Mouse (Mus musculus): ENCODE data around the gene Mest. TPM values are rescaled to one million over a fixed set of nuclear protein-coding genes. Genes with fewer than 3 reads are reported as not detected.

Mest gene
- polyA plus RNA-seq, 1 experiment from 2014 or later = 156 TPM

DNA sequence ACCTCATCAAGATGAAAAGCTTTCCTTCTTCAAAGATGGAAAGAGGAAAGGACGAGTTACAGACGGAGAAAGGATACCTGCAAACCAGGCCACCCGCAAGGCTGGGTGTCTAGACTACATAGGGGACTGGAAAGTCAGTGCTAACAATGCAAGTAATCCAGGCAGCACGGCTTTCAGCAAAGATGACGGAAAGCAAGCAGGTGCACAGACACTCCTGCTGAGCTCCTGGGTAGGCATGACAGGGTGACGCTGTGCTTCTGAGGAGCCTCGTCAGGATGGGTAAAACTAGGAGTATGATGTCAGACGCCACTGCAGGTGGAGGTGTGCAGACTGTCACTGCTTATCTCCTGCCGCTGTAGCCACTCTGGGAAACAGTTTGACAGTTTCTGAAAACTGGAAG lies 45.8 kb upstream of the Mest start:
- TF ChIP-seq EP300 (optimal IDR thresholded peaks at IDR 0.05) = no peak
- no peak for TF ChIP-seq CTCF (IDR thresholded peaks at IDR 0.05; ENCODE audit: low read depth)
- Histone ChIP-seq H3K27me3 (ENCODE audit: control insufficient read depth, insufficient read depth, low read length) (no peaks in the 10 kb centered on the region), H3K36me3 (ENCODE audit: control insufficient read depth, insufficient read depth, low read length) (no peaks in the 10 kb centered on the region), H3K9me3 (ENCODE audit: control insufficient read depth, low read length) (no peaks in the 10 kb centered on the region), H3K9ac (ENCODE audit: low read length) (no peak overlapping the region), H3K4me1 (replicated peaks; ENCODE audit: control insufficient read depth, insufficient read depth) (peaks cover 5% of the 10 kb centered on the region; the same call in 1 of the 2 replicates), H3K4me3 (ENCODE audit: low read depth, low read length) (no peak overlapping the region), H3K4me2 (replicated peaks; ENCODE audit: low read depth) (no peak overlapping the region), H3K27ac (replicated peaks) (no peak overlapping the region)
- 87% methylated on average over 9 of the region's 9 CpGs for WGBS
- ATAC-seq (ENCODE audit: low FRiP score, low TSS enrichment) (no peak), DNase-seq (ENCODE audit: low spot score) (no peak)

DNA sequence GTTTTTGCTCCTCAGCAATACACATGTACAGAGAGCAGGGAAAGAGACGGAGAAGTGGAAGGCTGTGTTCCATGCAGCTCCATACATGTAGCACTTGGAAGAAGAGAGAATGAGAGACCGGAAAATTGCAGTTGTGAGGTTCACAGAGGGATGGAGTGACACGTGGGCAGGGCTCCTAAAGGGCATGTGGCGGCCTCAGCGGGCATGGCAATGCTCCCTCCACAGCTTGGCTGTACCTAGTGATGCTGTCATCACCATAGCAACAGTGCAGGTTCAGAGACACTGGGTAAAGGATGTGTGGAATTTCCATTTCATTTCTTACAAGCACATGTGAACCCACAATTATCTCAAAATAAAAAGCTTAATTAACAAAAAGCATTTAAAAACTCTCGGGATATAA lies 44.9 kb upstream of the Mest start:
- H3K27ac ChIP-seq (replicated peaks) = no peak overlapping the region
- 86% methylated on average over 6 of the region's 6 CpGs for WGBS
- H3K9me3 ChIP-seq (ENCODE audit: control insufficient read depth, low read length) = no peaks in the 10 kb centered on the region
- H3K4me1 ChIP-seq (replicated peaks; ENCODE audit: control insufficient read depth, insufficient read depth) = peaks cover 5% of the 10 kb centered on the region; the same call in 1 of the 2 replicates
- H3K27me3 ChIP-seq (ENCODE audit: control insufficient read depth, insufficient read depth, low read length) = no peaks in the 10 kb centered on the region
- ATAC-seq (ENCODE audit: low FRiP score, low TSS enrichment) (no peak), DNase-seq (ENCODE audit: low spot score) (no peak)
- TF ChIP-seq CTCF (IDR thresholded peaks at IDR 0.05; ENCODE audit: low read depth) (no peak), EP300 (optimal IDR thresholded peaks at IDR 0.05) (no peak)
- H3K4me3 ChIP-seq (ENCODE audit: low read depth, low read length) = no peak overlapping the region
- H3K4me2 ChIP-seq (replicated peaks; ENCODE audit: low read depth) = no peak overlapping the region
- H3K9ac ChIP-seq (ENCODE audit: low read length) = no peak overlapping the region
- H3K36me3 ChIP-seq (ENCODE audit: control insufficient read depth, insufficient read depth, low read length) = no peaks in the 10 kb centered on the region

DNA sequence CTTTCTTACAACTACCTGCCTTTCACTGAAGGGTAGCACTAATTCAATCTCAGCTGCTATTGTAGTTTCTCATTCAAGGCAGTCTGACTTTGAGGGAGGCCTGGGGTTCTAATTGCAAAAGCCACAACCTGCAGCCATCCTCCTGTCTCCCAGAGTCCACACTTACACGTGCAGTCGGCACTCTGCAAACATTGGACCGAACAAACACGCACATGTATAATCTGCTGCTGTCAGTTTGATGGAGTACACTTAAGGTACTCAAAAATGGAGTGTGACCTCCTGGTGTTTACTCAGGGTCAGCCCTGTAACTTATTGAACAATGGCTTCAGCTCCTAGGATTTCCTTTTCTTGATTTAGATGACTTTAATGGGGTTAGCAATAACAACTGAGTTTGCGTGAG lies 43.8 kb upstream of the Mest start:
- Histone ChIP-seq H3K4me2 (replicated peaks; ENCODE audit: low read depth) (no peak overlapping the region), H3K4me3 (ENCODE audit: low read depth, low read length) (no peak overlapping the region), H3K4me1 (replicated peaks; ENCODE audit: control insufficient read depth, insufficient read depth) (peaks cover 5% of the 10 kb centered on the region; the same call in 1 of the 2 replicates), H3K27ac (replicated peaks) (no peak overlapping the region), H3K9me3 (ENCODE audit: control insufficient read depth, low read length) (no peaks in the 10 kb centered on the region), H3K27me3 (ENCODE audit: control insufficient read depth, insufficient read depth, low read length) (no peaks in the 10 kb centered on the region), H3K9ac (ENCODE audit: low read length) (no peak overlapping the region), H3K36me3 (ENCODE audit: control insufficient read depth, insufficient read depth, low read length) (no peaks in the 10 kb centered on the region)
- TF ChIP-seq CTCF (IDR thresholded peaks at IDR 0.05; ENCODE audit: low read depth) (no peak), EP300 (optimal IDR thresholded peaks at IDR 0.05) (no peak)
- ATAC-seq (ENCODE audit: low FRiP score, low TSS enrichment) (0 out of 2 replicates have a peak, but pooled peaks have one; percentile 39), DNase-seq (ENCODE audit: low spot score) (no peak)
- WGBS = 25% methylated on average over 5 of the region's 5 CpGs

DNA sequence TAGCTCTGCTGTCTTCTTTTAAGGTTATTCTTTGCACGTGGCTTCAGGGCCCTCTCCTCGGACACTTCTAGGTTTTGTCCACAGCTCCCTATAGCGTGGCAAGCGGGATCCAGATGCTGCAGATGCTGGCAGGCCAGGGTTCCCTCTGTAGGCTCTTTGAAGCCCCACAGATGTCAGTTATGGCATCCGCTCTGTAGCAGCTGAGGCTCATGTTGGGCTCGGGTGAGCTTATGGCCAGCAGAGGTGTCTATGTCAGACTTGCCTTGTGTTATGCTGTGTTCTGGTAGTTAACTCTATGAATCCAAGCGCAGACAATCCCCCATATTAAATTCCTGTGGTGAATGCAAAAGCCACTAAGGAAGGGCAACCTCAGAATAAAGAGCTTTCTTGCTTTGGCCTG lies 42.9 kb upstream of the Mest start:
- no peak overlapping the region for H3K27ac ChIP-seq (replicated peaks)
- no peak for DNase-seq (ENCODE audit: low spot score)
- TF ChIP-seq CTCF (IDR thresholded peaks at IDR 0.05; ENCODE audit: low read depth) = no peak
- TF ChIP-seq EP300 (optimal IDR thresholded peaks at IDR 0.05) = no peak
- H3K9me3 ChIP-seq (ENCODE audit: control insufficient read depth, low read length) = no peaks in the 10 kb centered on the region
- H3K36me3 ChIP-seq (ENCODE audit: control insufficient read depth, insufficient read depth, low read length) = no peaks in the 10 kb centered on the region
- H3K4me3 ChIP-seq (ENCODE audit: low read depth, low read length) = no peak overlapping the region
- H3K4me1 ChIP-seq (replicated peaks; ENCODE audit: control insufficient read depth, insufficient read depth) = peaks cover 3% of the 10 kb centered on the region; the same call in 1 of the 2 replicates
- H3K9ac ChIP-seq (ENCODE audit: low read length) = no peak overlapping the region
- ATAC-seq (ENCODE audit: low FRiP score, low TSS enrichment) = no peak
- no peaks in the 10 kb centered on the region for H3K27me3 ChIP-seq (ENCODE audit: control insufficient read depth, insufficient read depth, low read length)
- 64% methylated on average over 7 of the region's 7 CpGs for WGBS
- no peak overlapping the region for H3K4me2 ChIP-seq (replicated peaks; ENCODE audit: low read depth)

DNA sequence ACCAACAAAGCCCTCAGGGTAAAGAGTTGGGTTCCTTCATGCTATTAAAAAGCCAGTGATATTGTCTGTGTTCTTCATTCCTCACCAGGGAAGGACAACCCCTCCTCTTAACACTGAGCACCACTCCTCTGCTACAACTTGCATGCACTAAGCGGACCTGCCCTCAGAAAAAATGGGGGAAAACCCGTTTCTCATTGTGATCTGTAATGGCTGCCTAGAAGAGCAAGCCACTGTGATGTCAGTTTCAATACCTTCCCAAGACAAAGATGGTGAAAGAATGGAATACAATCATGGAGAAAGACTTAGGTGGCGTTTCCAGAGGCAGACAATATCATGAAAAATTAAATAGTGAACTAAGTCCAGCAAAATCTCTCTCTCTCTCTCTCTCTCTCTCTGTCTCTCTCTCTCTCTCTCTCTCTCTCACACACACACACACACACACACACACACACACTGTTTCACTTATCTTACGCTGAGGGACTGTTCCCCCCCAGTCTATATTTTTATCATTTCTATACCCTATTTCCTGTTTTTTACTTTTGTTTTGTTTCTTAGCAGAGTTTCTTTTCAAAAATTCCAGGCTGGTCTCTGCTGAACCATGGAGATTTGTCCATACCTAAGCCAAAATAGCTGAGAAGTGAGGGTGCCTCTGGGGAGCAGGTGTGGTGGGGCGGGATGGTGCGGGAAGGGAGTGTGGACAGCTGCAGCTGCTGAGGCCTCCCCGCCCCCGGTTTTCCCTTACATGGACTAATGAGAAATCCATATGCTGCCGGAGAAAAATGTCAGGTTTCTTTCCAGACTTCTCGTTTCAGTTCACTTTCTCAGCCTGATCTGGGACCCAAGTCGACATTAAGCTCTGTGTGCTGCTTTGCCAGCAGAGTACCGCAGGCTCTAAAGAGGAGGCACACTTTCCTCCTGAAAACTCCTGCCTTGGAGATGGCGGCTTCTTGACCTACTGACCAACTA lies 41.1 kb upstream of the Mest start:
- Histone ChIP-seq H3K27ac (replicated peaks) (peak overlapping the region; percentile 82), H3K4me3 (ENCODE audit: low read depth, low read length) (no peak overlapping the region; the same call in 1 of the 2 replicates)

DNA sequence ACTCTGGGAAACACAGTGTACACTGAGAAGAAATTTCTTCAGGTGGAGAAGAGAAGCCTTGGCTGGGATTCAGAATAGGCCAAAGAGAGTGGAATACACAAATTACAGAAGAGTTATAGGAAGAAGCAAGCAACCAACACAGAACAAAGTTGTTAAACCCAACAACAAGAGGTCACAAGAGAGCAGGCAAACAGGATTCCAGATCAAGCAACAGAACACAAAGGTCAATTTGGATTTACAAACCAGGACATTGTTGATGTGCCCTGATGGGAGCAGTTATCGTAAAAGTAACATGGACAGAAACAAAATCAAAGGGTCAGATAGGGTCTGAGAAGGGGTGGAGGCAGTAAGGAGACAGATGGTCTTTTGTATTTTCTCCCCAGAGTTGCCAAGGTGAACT lies 38.8 kb upstream of the Mest start:
- Histone ChIP-seq H3K9me3 (ENCODE audit: control insufficient read depth, low read length) (no peaks in the 10 kb centered on the region), H3K36me3 (ENCODE audit: control insufficient read depth, insufficient read depth, low read length) (no peaks in the 10 kb centered on the region), H3K4me2 (replicated peaks; ENCODE audit: low read depth) (no peak overlapping the region), H3K4me1 (replicated peaks; ENCODE audit: control insufficient read depth, insufficient read depth) (0 out of 2 replicates have a peak, but pooled peaks cover under 1% of the 10 kb centered on the region), H3K27ac (replicated peaks) (no peak overlapping the region), H3K27me3 (ENCODE audit: control insufficient read depth, insufficient read depth, low read length) (no peaks in the 10 kb centered on the region), H3K9ac (ENCODE audit: low read length) (no peak overlapping the region), H3K4me3 (ENCODE audit: low read depth, low read length) (no peak overlapping the region)
- no peak for TF ChIP-seq EP300 (optimal IDR thresholded peaks at IDR 0.05)
- TF ChIP-seq CTCF (IDR thresholded peaks at IDR 0.05; ENCODE audit: low read depth) = no peak
- 92% methylated on average over 1 of the region's 1 CpGs for WGBS
- ATAC-seq (ENCODE audit: low FRiP score, low TSS enrichment) (no peak), DNase-seq (ENCODE audit: low spot score) (no peak)

More for the DNA sequence above, 41.1 kb upstream of the Mest start:
- TF ChIP-seq CTCF (IDR thresholded peaks at IDR 0.05; ENCODE audit: low read depth) (no peak), EP300 (optimal IDR thresholded peaks at IDR 0.05) (no peak)
- Histone ChIP-seq H3K4me2 (replicated peaks; ENCODE audit: low read depth) (peak overlapping the region; percentile 31; the same call in 1 of the 2 replicates), H3K27me3 (ENCODE audit: control insufficient read depth, insufficient read depth, low read length) (no peaks in the 10 kb centered on the region), H3K36me3 (ENCODE audit: control insufficient read depth, insufficient read depth, low read length) (no peaks in the 10 kb centered on the region), H3K4me1 (replicated peaks; ENCODE audit: control insufficient read depth, insufficient read depth) (0 out of 2 replicates have a peak, but pooled peaks cover 2% of the 10 kb centered on the region), H3K9ac (ENCODE audit: low read length) (peak overlapping the region; percentile 35; the same call in 1 of the 2 replicates), H3K9me3 (ENCODE audit: control insufficient read depth, low read length) (no peaks in the 10 kb centered on the region)
- DNase-seq (ENCODE audit: low spot score) (peak; percentile 42), ATAC-seq (ENCODE audit: low FRiP score, low TSS enrichment) (peak; percentile 74)
- 34% methylated on average over 13 of the region's 13 CpGs for WGBS

All from stomach, postnatal 0 days (tissue).